Mouse (Mus musculus): Measurements from ENCODE around the gene Mark3. TPM values are rescaled to one million over a fixed set of nuclear protein-coding genes. Genes with fewer than 3 reads are reported as not detected.

Mark3 gene
- polyA plus RNA-seq, 1 experiment from 2014 or later = 25.8 TPM

DNA sequence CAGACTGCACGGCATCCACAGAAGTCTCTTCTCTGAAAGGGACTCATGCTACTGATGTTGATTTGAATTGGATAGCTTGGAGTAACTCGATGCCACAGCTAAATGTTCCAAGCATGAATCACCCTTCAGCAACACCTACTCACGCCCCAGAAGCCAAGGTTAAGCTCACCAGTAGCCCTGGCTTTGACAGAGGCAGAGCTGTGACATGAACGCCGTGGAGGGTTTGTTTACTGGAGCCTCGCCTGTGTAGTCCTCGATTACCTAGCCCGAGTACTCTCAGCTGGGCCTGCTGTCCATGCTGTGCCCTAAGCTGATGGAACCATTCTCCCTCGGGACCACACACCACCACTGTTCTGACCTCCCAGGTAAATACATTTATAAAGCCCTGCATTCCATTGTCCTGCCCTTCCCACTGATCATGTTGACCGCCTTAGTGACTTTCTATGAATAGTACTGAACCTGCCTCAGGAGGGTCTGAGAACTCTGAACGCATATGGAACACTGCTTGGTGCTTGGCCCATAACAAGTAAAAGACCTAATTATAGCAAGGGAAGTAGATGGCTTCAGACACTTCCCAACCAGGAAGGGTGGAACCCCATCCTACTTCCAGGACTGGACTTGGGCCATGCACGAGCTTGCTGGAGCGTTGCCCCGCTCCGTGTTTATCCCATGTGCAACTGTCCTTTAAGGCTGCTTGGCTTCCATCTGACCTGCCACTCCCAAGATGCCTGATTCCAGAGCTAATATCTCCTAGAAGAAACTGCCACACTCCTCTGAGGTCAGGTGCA is 131.1 kb downstream of the Mark3 start:
- peaks cover 15% of the 10 kb centered on the region for H3K4me1 ChIP-seq (ENCODE audit: insufficient read depth, low read depth, low read length)
- H3K4me2 ChIP-seq (replicated peaks; ENCODE audit: low read depth, low read length) = no peak overlapping the region
- WGBS = 25% methylated on average over 15 of the region's 15 CpGs
- ATAC-seq (peak; percentile 83), DNase-seq (ENCODE audit: low spot score) (peak; percentile 86)
- no peaks in the 10 kb centered on the region for H3K27me3 ChIP-seq (replicated peaks; ENCODE audit: insufficient read depth, low read length)
- TF ChIP-seq CTCF (IDR thresholded peaks at IDR 0.05) = no peak
- peak; percentile 88 for TF ChIP-seq EP300 (IDR thresholded peaks at IDR 0.05)
- H3K27ac ChIP-seq (ENCODE audit: low read length) = peak overlapping the region; percentile 78
- H3K9ac ChIP-seq (replicated peaks; ENCODE audit: low read depth) = no peak overlapping the region
- H3K36me3 ChIP-seq (ENCODE audit: insufficient read depth, low read length) = peaks cover 18% of the 10 kb centered on the region; the same call in 1 of the 2 replicates
- no peaks in the 10 kb centered on the region for H3K9me3 ChIP-seq (ENCODE audit: low read length)
- H3K4me3 ChIP-seq (ENCODE audit: low read depth, low read length) = no peak overlapping the region

Other genes with a start within 250 kb of the Mark3 start
- gene Cdc42bpb, start 196.8 kb upstream of the Mark3 start, polyA plus RNA-seq (2015; fragmentation: Nextera tagmentation; extraction: Ambion mirVana) = 29.0 and 32.5 TPM in 2 replicates
- gene Lbhd2, start 167.7 kb upstream of the Mark3 start, polyA plus RNA-seq (2015; fragmentation: Nextera tagmentation; extraction: Ambion mirVana) = 0.37 and 1.1 TPM in 2 replicates
- 21.3 and 24.4 TPM in 2 replicates for gene Exoc3l4, start 157.5 kb upstream of the Mark3 start, polyA plus RNA-seq (2015; fragmentation: Nextera tagmentation; extraction: Ambion mirVana)
- 17.0 and 26.3 TPM in 2 replicates for gene Tnfaip2, start 132.1 kb upstream of the Mark3 start, polyA plus RNA-seq (2015; fragmentation: Nextera tagmentation; extraction: Ambion mirVana)
- gene Gm266, start 88.7 kb upstream of the Mark3 start, polyA plus RNA-seq (2015; fragmentation: Nextera tagmentation; extraction: Ambion mirVana) = 1.9 and 2.7 TPM in 2 replicates
- gene Eif5, start 36.5 kb upstream of the Mark3 start, polyA plus RNA-seq (2015; fragmentation: Nextera tagmentation; extraction: Ambion mirVana) = 412 and 458 TPM in 2 replicates
- 153 TPM in 2 replicates for gene Ckb, start 97.8 kb downstream of the Mark3 start, polyA plus RNA-seq (2015; fragmentation: Nextera tagmentation; extraction: Ambion mirVana)
- 4.3 and 4.5 TPM in 2 replicates for gene Trmt61a, start 103.6 kb downstream of the Mark3 start, polyA plus RNA-seq (2015; fragmentation: Nextera tagmentation; extraction: Ambion mirVana)
- gene Bag5, start 138.7 kb downstream of the Mark3 start, polyA plus RNA-seq (2015; fragmentation: Nextera tagmentation; extraction: Ambion mirVana) = 48.9 and 52.5 TPM in 2 replicates
- gene Apopt1, start 138.7 kb downstream of the Mark3 start, polyA plus RNA-seq (2015; fragmentation: Nextera tagmentation; extraction: Ambion mirVana) = 42.3 and 43.1 TPM in 2 replicates
- 86.1 and 89.6 TPM in 2 replicates for gene Klc1, start 184.3 kb downstream of the Mark3 start, polyA plus RNA-seq (2015; fragmentation: Nextera tagmentation; extraction: Ambion mirVana)
- 1.8 and 2.1 TPM in 2 replicates for gene Xrcc3, start 239.3 kb downstream of the Mark3 start, polyA plus RNA-seq (2015; fragmentation: Nextera tagmentation; extraction: Ambion mirVana)
- gene Zfyve21, start 239.6 kb downstream of the Mark3 start, polyA plus RNA-seq (2015; fragmentation: Nextera tagmentation; extraction: Ambion mirVana) = 160 and 163 TPM in 2 replicates